Comparison of ENCODE assay signal across 9 mouse cellular contexts in the genomic region with DNA sequence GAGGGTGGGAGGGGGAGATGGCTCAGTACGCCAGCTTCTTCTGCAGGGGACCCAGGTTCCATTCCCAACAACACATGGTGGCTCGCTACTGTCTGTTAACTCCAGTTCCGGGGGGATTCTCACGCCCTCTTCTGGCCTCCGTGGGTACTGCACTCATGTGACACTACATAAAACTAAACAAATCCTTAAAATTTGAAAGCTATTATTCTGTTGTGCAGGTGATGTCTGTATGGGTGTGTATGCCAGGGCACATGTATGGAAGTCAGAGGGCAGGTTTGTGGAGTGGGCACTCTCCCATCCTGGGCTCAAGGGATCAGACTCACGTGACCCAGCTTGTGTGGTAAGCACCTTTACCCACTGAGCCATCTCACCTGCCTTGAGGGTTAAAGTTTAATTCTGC. TPM values are rescaled to one million over a fixed set of nuclear protein-coding genes. Genes with fewer than 3 reads are reported as not detected.
DNase-seq lines count a peak whose midpoint lies in the region; ATAC-seq and TF ChIP-seq lines count a peak whose summit lies in the region.
"Had no signal": no experiment of that assay in that cellular context is flagged by ENCODE, and none has a peak within 500 bp of the region (broad histone marks: within the 10 kb centered on the region; RNA-seq: fewer than 3 reads in every experiment).

No protein-coding gene starts in this region.

- H3K4me1 ChIP-seq in lung, adult 2 months (ENCODE audit: control insufficient read depth, insufficient read depth, low read length), result no peaks in the 10 kb centered on the region
- H3K4me1 ChIP-seq: limb, embryonic 12.5 days had no signal

- POLR2A ChIA-PET in Patski (lab: Charles Lee), result no interaction called here

- no peak for ATAC-seq in Patski
- peak; percentile 43; the same call in 1 of the 2 replicates for ATAC-seq in erythroid progenitor cell, adult 5-6 weeks (replicated peaks; ENCODE audit: low FRiP score, poor library complexity, severe bottlenecking)
- 0 out of 2 replicates have a peak, but pooled peaks have one; percentile 27 for ATAC-seq in megakaryocyte-erythroid progenitor cell, adult 5-6 weeks (replicated peaks; ENCODE audit: low FRiP score, low TSS enrichment, poor library complexity, severe bottlenecking)

- CTCF ChIA-PET in Patski (lab: Charles Lee), result interaction anchor here (0.6 to 1.4 kb wide), 3 partner anchors 15 to 650 kb away, joined by 3 to 5 read pairs (median 3); no protein-coding TSS in a partner anchor

- no peak overlapping the region for H3K4me3 ChIP-seq in lung, adult 2 months (replicated peaks; ENCODE audit: extremely low read depth, low read depth, low read length)
- H3K4me3 ChIP-seq: erythroblast, embryonic 14.5 days; limb, embryonic 12.5 days had no signal

- WGBS in lung, adult 2 months, result 45% methylated on average over 6 of the region's 6 CpGs

- in situ Hi-C loops in Patski (cut with MboI; ENCODE audit: low pct_unique_long_range_greater_than_20kb), result loop anchor here (25.0 kb wide), 1 partner anchor 592 kb away; no protein-coding TSS in a partner anchor

- intact Hi-C loops in left cerebral cortex, postnatal 14 days (cut with DNase I), result no loop called here

- TF ChIP-seq CTCF in lung, adult 2 months (IDR thresholded peaks at IDR 0.05; ENCODE audit: insufficient read depth, low read length), result 0 out of 2 replicates have a peak, but pooled peaks have one; percentile 21
- peak; percentile 61 for TF ChIP-seq CTCF in Patski (IDR thresholded peaks at IDR 0.05)

- TF ChIP-seq POLR2A in lung, adult 2 months (IDR thresholded peaks at IDR 0.05; ENCODE audit: borderline replicate concordance, extremely low read depth, low read depth, low read length), result no peak

- no peak for DNase-seq in lung, adult 2 months
- DNase-seq in lung, postnatal 14 days, result no peak
- no peak for DNase-seq in Patski (ENCODE audit: low read depth, low spot score)
- no peak for DNase-seq in left cerebral cortex, adult 9 months (ENCODE audit: low spot score in 2 of 2)
- DNase-seq in left cerebral cortex, postnatal 14 days (ENCODE audit: low spot score in 2 of 2), result no peak

- H3K27me3 ChIP-seq in Patski, result peaks cover 3% of the 10 kb centered on the region

RNA-seq across cellular contexts. Expression of gene Cldn10, which starts 16.6 kb away (rescaled TPM):
- 10.9 and 11.8 TPM in 2 replicates for polyA plus RNA-seq in lung, adult 2 months (2012; rRNA removed)
- polyA plus RNA-seq in Patski (2021), result not detected
- 1.4 and 3.4 TPM in 2 replicates for total RNA-seq in erythroid progenitor cell, adult 5-6 weeks (2015; ENCODE audit: low replicate concordance)
- total RNA-seq in erythroid progenitor cell, adult 5-6 weeks (2017; ENCODE audit: low replicate concordance), result not detected in 2 replicates
- 1.1 and 1.6 TPM in 2 replicates for total RNA-seq in megakaryocyte-erythroid progenitor cell, adult 5-6 weeks (2014; fragmentation: Nextera tagmentation)
- 0.46 and 4.5 TPM in 2 replicates for total RNA-seq in megakaryocyte-erythroid progenitor cell, adult 5-6 weeks (2017)
- total RNA-seq in left cerebral cortex, postnatal 14 days (2021), result 10 to 100 TPM; 17.1 to 21.4 TPM
- polyA plus RNA-seq: erythroblast, embryonic 14.5 days had no signal
